Mouse (Mus musculus) CH12.LX (cell line): Measurements from ENCODE around the gene C130050O18Rik. TPM values are rescaled to one million over a fixed set of nuclear protein-coding genes. Genes with fewer than 3 reads are reported as not detected.

Experiments used
- DNase-seq: peaks from one replicate; pipeline ENCODE4 v3.0.0-alpha.2; 2013; ENCODE audit errors: extremely low read depth
- H3K27ac ChIP-seq: 2 replicates; pipeline ENCODE4 v1.5.1; 2012; ENCODE audit warnings: low read depth, mild to moderate bottlenecking, control low read depth, moderate library complexity; ENCODE audit not compliant: insufficient read depth
- H3K27me3 ChIP-seq: replicated peaks from 2 replicates; pipeline ENCODE3; 2012; ENCODE audit warnings: inconsistent platforms
- H3K36me3 ChIP-seq, 2 experiments: replicated peaks in 1 of 2; 2 replicates each; pipeline versions ENCODE3 to v1.6.1; 2012; ENCODE audit warnings: inconsistent platforms in 1 of 2, low read length in 1 of 2, mild to moderate bottlenecking in 1 of 2, mixed read lengths in 1 of 2, moderate library complexity in 1 of 2; ENCODE audit not compliant: control insufficient read depth in 1 of 2, insufficient read depth in 1 of 2
- H3K4me1 ChIP-seq, 2 experiments: 2 replicates each; pipeline ENCODE4 v1.6.1; 2012; ENCODE audit warnings: inconsistent platforms in 1 of 2, moderate library complexity in 1 of 2; ENCODE audit not compliant: insufficient read depth in 2 of 2, control insufficient read depth in 1 of 2
- H3K4me2 ChIP-seq: 2 replicates; pipeline ENCODE4 v1.6.1; 2012; ENCODE audit warnings: low read depth, mild to moderate bottlenecking, control low read depth; ENCODE audit not compliant: poor library complexity, insufficient read depth, severe bottlenecking
- H3K4me3 ChIP-seq, 3 experiments: fragments of 150-350 bp in 1 of 3; sonication (generic) in 1 of 3; replicated peaks in 1 of 3; 2 replicates each; pipeline versions ENCODE3 to v1.5.1; 2011 to 2012; ENCODE audit warnings: low read depth in 2 of 3, low read length in 2 of 3, mild to moderate bottlenecking in 2 of 3, moderate library complexity in 2 of 3, control low read depth in 1 of 3, improper control_type of control experiment in 1 of 3, inconsistent platforms in 1 of 3, mixed read lengths in 1 of 3; ENCODE audit not compliant: poor library complexity in 1 of 3
- H3K79me2 ChIP-seq: replicated peaks from 2 replicates; pipeline ENCODE4 v1.6.1; 2012; ENCODE audit warnings: mild to moderate bottlenecking, moderate library complexity; ENCODE audit not compliant: control insufficient read depth, poor library complexity, insufficient read depth, severe bottlenecking; ENCODE audit errors: extremely low read depth
- H3K9ac ChIP-seq: 2 replicates; pipeline ENCODE4 v1.6.1; 2012; ENCODE audit warnings: low read depth, mild to moderate bottlenecking, control low read depth, moderate library complexity; ENCODE audit not compliant: insufficient read depth
- H3K9me3 ChIP-seq: replicated peaks from 2 replicates; pipeline ENCODE3; 2012; ENCODE audit warnings: low read length, inconsistent platforms, mixed read lengths
- BHLHE40 ChIP-seq: IDR thresholded peaks from 2 replicates; pipeline ENCODE4 v1.6.1; 2011; ENCODE audit warnings: mild to moderate bottlenecking, low read depth, low read length, improper control_type of control experiment
- CHD1 ChIP-seq: IDR thresholded peaks from 2 replicates; pipeline ENCODE4 v1.6.1; 2012; ENCODE audit warnings: low read depth, low read length, improper control_type of control experiment, inconsistent platforms
- CHD2 ChIP-seq: IDR thresholded peaks from 2 replicates; pipeline ENCODE4 v1.6.1; 2011; ENCODE audit warnings: low read length, improper control_type of control experiment
- CTCF ChIP-seq, 2 experiments: IDR thresholded peaks in 1 of 2; conservative IDR thresholded peaks in 1 of 2; 2 replicates each; pipeline ENCODE4 v1.5.1; 2011 to 2012; ENCODE audit warnings: low read depth in 2 of 2, low read length in 2 of 2, improper control_type of control experiment in 1 of 2, inconsistent platforms in 1 of 2, mild to moderate bottlenecking in 1 of 2, moderate library complexity in 1 of 2
- E2F4 ChIP-seq: IDR thresholded peaks from 2 replicates; pipeline ENCODE4 v1.6.1; 2011; ENCODE audit warnings: low read depth, low read length, improper control_type of control experiment; ENCODE audit not compliant: insufficient replicate concordance
- ELF1 ChIP-seq: IDR thresholded peaks from 2 replicates; pipeline ENCODE4 v1.6.1; 2014; ENCODE audit warnings: low read depth, mild to moderate bottlenecking, inconsistent platforms, low read length, improper control_type of control experiment
- EP300 ChIP-seq: IDR thresholded peaks from 2 replicates; pipeline ENCODE4 v1.6.1; 2011; ENCODE audit warnings: low read length, improper control_type of control experiment
- ETS1 ChIP-seq: conservative IDR thresholded peaks from 2 replicates; pipeline ENCODE4 v1.6.1; 2012; ENCODE audit warnings: low read depth, mild to moderate bottlenecking, inconsistent platforms, low read length, improper control_type of control experiment, moderate library complexity
- GABPA ChIP-seq: IDR thresholded peaks from 2 replicates; pipeline ENCODE4 v1.6.1; 2012; ENCODE audit warnings: low read depth, low read length, improper control_type of control experiment, inconsistent platforms; ENCODE audit not compliant: insufficient replicate concordance
- HCFC1 ChIP-seq: IDR thresholded peaks from 2 replicates; pipeline ENCODE4 v1.6.1; 2012; ENCODE audit warnings: low read depth, mild to moderate bottlenecking, inconsistent platforms, low read length, improper control_type of control experiment
- IRF4 ChIP-seq: IDR thresholded peaks from 2 replicates; pipeline ENCODE4 v1.6.1; 2014; ENCODE audit warnings: low read depth, mild to moderate bottlenecking, inconsistent platforms, low read length, improper control_type of control experiment
- JUN ChIP-seq: IDR thresholded peaks from 2 replicates; pipeline ENCODE4 v1.6.1; 2011; ENCODE audit warnings: low read depth, mild to moderate bottlenecking, low read length, improper control_type of control experiment, moderate library complexity; ENCODE audit not compliant: insufficient read depth
- JUND ChIP-seq: conservative IDR thresholded peaks from 2 replicates; pipeline ENCODE4 v1.6.1; 2011; ENCODE audit warnings: low read depth, low read length, improper control_type of control experiment
- KAT2A ChIP-seq: IDR thresholded peaks from 2 replicates; pipeline ENCODE4 v1.6.1; 2012; ENCODE audit warnings: low read length, improper control_type of control experiment, inconsistent platforms; ENCODE audit not compliant: insufficient replicate concordance
- MAFK ChIP-seq: IDR thresholded peaks from 2 replicates; pipeline ENCODE4 v1.6.1; 2011; ENCODE audit warnings: low read length, improper control_type of control experiment; ENCODE audit not compliant: insufficient replicate concordance
- MAX ChIP-seq: IDR thresholded peaks from 2 replicates; pipeline ENCODE4 v1.6.1; 2011; ENCODE audit warnings: low read length, improper control_type of control experiment
- MAZ ChIP-seq: IDR thresholded peaks from 2 replicates; pipeline ENCODE4 v1.6.1; 2012; ENCODE audit warnings: low read depth, mild to moderate bottlenecking, inconsistent platforms, low read length, improper control_type of control experiment, moderate library complexity
- MEF2A ChIP-seq: IDR thresholded peaks from 2 replicates; pipeline ENCODE4 v1.6.1; 2014; ENCODE audit warnings: low read depth, mild to moderate bottlenecking, inconsistent platforms, low read length, improper control_type of control experiment, borderline replicate concordance
- MXI1 ChIP-seq: IDR thresholded peaks from 2 replicates; pipeline ENCODE4 v1.6.1; 2011; ENCODE audit warnings: mild to moderate bottlenecking, low read depth, low read length, improper control_type of control experiment
- MYC ChIP-seq: IDR thresholded peaks from 2 replicates; pipeline ENCODE4 v1.6.1; 2011; ENCODE audit warnings: low read depth, mild to moderate bottlenecking, improper control_type of control experiment, low read length
- NELFE ChIP-seq: IDR thresholded peaks from 2 replicates; pipeline ENCODE4 v1.6.1; 2011; ENCODE audit warnings: low read depth, low read length, improper control_type of control experiment
- NRF1 ChIP-seq: IDR thresholded peaks from 2 replicates; pipeline ENCODE4 v1.6.1; 2014; ENCODE audit warnings: low read depth, mild to moderate bottlenecking, inconsistent platforms, low read length, improper control_type of control experiment, moderate library complexity
- PAX5 ChIP-seq: IDR thresholded peaks from 2 replicates; pipeline ENCODE4 v1.6.1; 2012; ENCODE audit warnings: low read length, inconsistent platforms, mixed read lengths
- POLR2A ChIP-seq: IDR thresholded peaks from 2 replicates; pipeline ENCODE4 v1.6.1; 2011; ENCODE audit warnings: low read depth, mild to moderate bottlenecking, improper control_type of control experiment, low read length
- POLR2AphosphoS2 ChIP-seq: IDR thresholded peaks from 2 replicates; pipeline ENCODE4 v1.6.1; 2011; ENCODE audit warnings: low read depth, low read length, improper control_type of control experiment
- RAD21 ChIP-seq: IDR thresholded peaks from 2 replicates; pipeline ENCODE4 v1.6.1; 2011; ENCODE audit warnings: low read depth, mild to moderate bottlenecking, low read length, improper control_type of control experiment, moderate library complexity
- RCOR1 ChIP-seq: conservative IDR thresholded peaks from 2 replicates; pipeline ENCODE4 v1.6.1; 2012; ENCODE audit warnings: low read depth, mild to moderate bottlenecking, inconsistent platforms, low read length, improper control_type of control experiment
- SIN3A ChIP-seq: IDR thresholded peaks from 2 replicates; pipeline ENCODE4 v1.6.1; 2012; ENCODE audit warnings: low read length, improper control_type of control experiment, inconsistent platforms
- SMC3 ChIP-seq: IDR thresholded peaks from 2 replicates; pipeline ENCODE4 v1.6.1; 2011; ENCODE audit warnings: low read depth, low read length, improper control_type of control experiment
- TBP ChIP-seq: conservative IDR thresholded peaks from 2 replicates; pipeline ENCODE4 v1.6.1; 2011; ENCODE audit warnings: low read depth, low read length, improper control_type of control experiment
- TCF12 ChIP-seq: IDR thresholded peaks from 2 replicates; pipeline ENCODE4 v1.6.1; 2014; ENCODE audit warnings: low read depth, mild to moderate bottlenecking, inconsistent platforms, low read length, improper control_type of control experiment
- UBTF ChIP-seq: IDR thresholded peaks from 2 replicates; pipeline ENCODE4 v1.6.1; 2012; ENCODE audit warnings: low read depth, mild to moderate bottlenecking, inconsistent platforms, low read length, improper control_type of control experiment, moderate library complexity
- USF1 ChIP-seq: IDR thresholded peaks from 2 replicates; pipeline ENCODE4 v1.6.1; 2014; ENCODE audit warnings: low read depth, mild to moderate bottlenecking, inconsistent platforms, low read length, improper control_type of control experiment
- USF2 ChIP-seq: conservative IDR thresholded peaks from 2 replicates; pipeline ENCODE4 v1.6.1; 2011; ENCODE audit warnings: low read depth, low read length, improper control_type of control experiment
- ZC3H11A ChIP-seq: IDR thresholded peaks from 2 replicates; pipeline ENCODE4 v1.6.1; 2012; ENCODE audit warnings: low read depth, mild to moderate bottlenecking, inconsistent platforms, low read length, improper control_type of control experiment
- ZKSCAN1 ChIP-seq: IDR thresholded peaks from 2 replicates; pipeline ENCODE4 v1.6.1; 2012; ENCODE audit warnings: low read depth, inconsistent platforms, low read length, improper control_type of control experiment, borderline replicate concordance
- ZMIZ1 ChIP-seq: IDR thresholded peaks from 2 replicates; pipeline ENCODE4 v1.6.1; 2012; ENCODE audit warnings: low read depth, mild to moderate bottlenecking, inconsistent platforms, low read length, improper control_type of control experiment
- ZNF384 ChIP-seq: IDR thresholded peaks from 2 replicates; pipeline ENCODE4 v1.6.1; 2012; ENCODE audit warnings: low read depth, low read length, improper control_type of control experiment, inconsistent platforms
- dilution Hi-C: fragments of 300-500 bp; cut with MboI; formaldehyde crosslinking; loops from 2 replicates; pipeline ENCODE4 v1.14.3; 2020; ENCODE audit warnings: low sequenced_read_pairs; ENCODE audit not compliant: extremely low pct_unique_long_range_greater_than_20kb, extremely low pct_ligation_motif_present
- in situ Hi-C: fragments of 300-500 bp; cut with MboI; formaldehyde crosslinking; loops from 3 replicates; pipeline ENCODE4 v1.14.3; 2019; ENCODE audit warnings: low sequenced_read_pairs, low pct_ligation_motif_present, low pct_unique_long_range_greater_than_20kb, mixed read lengths
- polyA plus RNA-seq: library from polyadenylated mRNA; unstranded; fragments of >175 nt; gene quantifications from 2 replicates; pipeline ENCODE4 v1.2.1, GENCODE M21; 2012; ENCODE audit warnings: low read depth; ENCODE audit not compliant: insufficient read length
- total RNA-seq, 2 experiments: library from RNA; depleted of rRNA; stranded (reverse); fragments of 300-350 nt in 1 of 2; fragments of >200 nt in 1 of 2; gene quantifications; 2 replicates each; pipeline ENCODE4 v1.2.3; 2012 to 2014

Gene C130050O18Rik
- total and polyA plus RNA-seq, 3 experiments: 0.54 TPM; not detected in 2

DNA sequence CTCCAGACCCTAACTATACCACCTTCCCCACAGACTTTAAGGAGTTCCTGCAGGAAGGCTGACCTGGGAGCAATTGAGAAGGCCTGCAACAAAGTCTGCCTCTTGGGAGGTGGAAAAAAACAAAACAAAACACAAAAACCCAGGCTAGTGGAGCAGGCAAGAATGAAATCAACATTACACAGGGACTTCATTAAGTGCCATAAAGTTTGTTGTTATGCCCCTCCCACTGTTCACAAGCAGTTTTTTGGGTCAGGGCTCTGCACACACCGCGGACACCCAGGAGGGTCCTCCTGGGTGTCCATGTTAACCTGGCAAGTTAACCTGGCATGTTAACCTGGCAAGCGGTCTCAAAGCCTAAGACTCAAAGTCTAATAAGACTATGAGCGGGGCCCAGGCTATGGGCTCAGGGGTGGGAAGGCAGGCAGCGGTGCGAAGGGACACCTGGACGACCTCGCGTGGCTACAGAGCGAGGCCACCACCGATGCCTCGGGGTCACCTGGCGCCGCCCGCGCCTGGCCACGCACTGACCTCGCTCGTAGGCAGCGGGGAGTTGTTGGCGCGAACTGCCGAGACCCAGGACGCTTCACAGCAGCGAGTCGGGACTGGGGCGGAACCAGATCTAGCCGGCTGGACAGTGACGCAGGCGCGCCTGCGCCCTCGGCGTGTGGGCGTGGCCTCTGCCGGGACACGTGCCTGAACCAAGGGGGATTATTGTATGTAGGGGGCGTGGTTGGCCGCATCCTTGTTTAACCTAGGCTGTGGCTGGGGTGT, 33.3 kb upstream of the C130050O18Rik start:
- DNase-seq: peak; percentile 45
- no peaks in the 10 kb centered on the region for H3K27me3 ChIP-seq
- H3K79me2 ChIP-seq: no peaks in the 10 kb centered on the region
- H3K4me2 ChIP-seq: peak overlapping the region; percentile 57
- H3K4me1 ChIP-seq: peaks cover 7 to 20% of the 10 kb centered on the region in 2 experiments
- H3K9me3 ChIP-seq: no peaks in the 10 kb centered on the region
- peak overlapping the region; percentile 51 for H3K9ac ChIP-seq
- in situ Hi-C loops: loop anchor here (25.0 kb wide), 1 partner anchor 90 kb away; the partner anchor contains the start of gene 3110082I17Rik
- peak; percentile 75; the same call in 1 of the 2 replicates for TF ChIP-seq MAX
- peak; percentile 95 for TF ChIP-seq MXI1
- TF ChIP-seq NRF1: peak; percentile 85
- no peak for TF ChIP-seq ZC3H11A
- TF ChIP-seq BHLHE40: peak; percentile 92
- no peak for TF ChIP-seq TBP
- TF ChIP-seq E2F4: no peak
- no peak for TF ChIP-seq ZMIZ1
- no peak for TF ChIP-seq ZKSCAN1
- no peak for TF ChIP-seq IRF4
- peak; percentile 34; the same call in 1 of the 2 replicates for TF ChIP-seq SIN3A
- TF ChIP-seq SMC3: no peak
- no peak for TF ChIP-seq ZNF384
- TF ChIP-seq RCOR1: no peak
- no peak for TF ChIP-seq PAX5
- peak; percentile 78 for TF ChIP-seq USF1
- TF ChIP-seq USF2: peak; percentile 35; the same call in 1 of the 2 replicates
- TF ChIP-seq EP300: no peak
- TF ChIP-seq CHD1: no peak
- no peak for TF ChIP-seq GABPA
- no peak for TF ChIP-seq MAZ
- peak; percentile 46; the same call in 1 of the 2 replicates for TF ChIP-seq TCF12
- no peak for TF ChIP-seq RAD21
- TF ChIP-seq UBTF: no peak
- TF ChIP-seq MAFK: no peak
- TF ChIP-seq CTCF (conservative IDR thresholded peaks at IDR 0.05 in 1 of 2, IDR thresholded peaks at IDR 0.05 in 1 of 2; ENCODE audit: low read depth in 2 of 2, low read length in 2 of 2): no peak
- no peak for TF ChIP-seq MEF2A
- no peak for TF ChIP-seq JUND
- TF ChIP-seq POLR2A: peak; percentile 49
- TF ChIP-seq JUN: no peak
- no peak for TF ChIP-seq KAT2A
- TF ChIP-seq ETS1: no peak
- TF ChIP-seq CHD2: no peak
- no peak for TF ChIP-seq POLR2AphosphoS2
- TF ChIP-seq MYC: peak; percentile 60; the same call in 1 of the 2 replicates
- peak; percentile 53 for TF ChIP-seq NELFE
- 0 out of 2 replicates have a peak, but pooled peaks have one; percentile 35 for TF ChIP-seq ELF1
- TF ChIP-seq HCFC1: no peak
- H3K4me3 ChIP-seq: peak overlapping the region; percentile 31 to 83 (median 41)
- H3K36me3 ChIP-seq: peaks cover 0 to 35% of the 10 kb centered on the region in 2 experiments
- dilution Hi-C loops: no loop called here
- no peak overlapping the region for H3K27ac ChIP-seq
